Mouse (Mus musculus) G1E (cell line): ENCODE results near the gene Mgmt.

Experiments
- CTCF ChIP-seq: IDR thresholded peaks from 2 replicates; pipeline ENCODE4 v1.5.1; 2012; ENCODE audit warnings: low read depth, low read length, inconsistent platforms, mixed read lengths
- GATA1 ChIP-seq: IDR thresholded peaks from 2 replicates; pipeline ENCODE4 v1.6.1; 2012; ENCODE audit warnings: borderline replicate concordance, low read length, inconsistent platforms, mixed read lengths
- POLR2AphosphoS5 ChIP-seq: IDR thresholded peaks from 2 replicates; pipeline ENCODE4 v1.6.1; 2012; ENCODE audit warnings: low read depth, low read length, inconsistent platforms; ENCODE audit not compliant: insufficient replicate concordance
- TAL1 ChIP-seq: conservative IDR thresholded peaks from 2 replicates; pipeline ENCODE4 v1.6.1; 2012; ENCODE audit warnings: low read depth, low read length, inconsistent platforms, mixed read lengths

DNA sequence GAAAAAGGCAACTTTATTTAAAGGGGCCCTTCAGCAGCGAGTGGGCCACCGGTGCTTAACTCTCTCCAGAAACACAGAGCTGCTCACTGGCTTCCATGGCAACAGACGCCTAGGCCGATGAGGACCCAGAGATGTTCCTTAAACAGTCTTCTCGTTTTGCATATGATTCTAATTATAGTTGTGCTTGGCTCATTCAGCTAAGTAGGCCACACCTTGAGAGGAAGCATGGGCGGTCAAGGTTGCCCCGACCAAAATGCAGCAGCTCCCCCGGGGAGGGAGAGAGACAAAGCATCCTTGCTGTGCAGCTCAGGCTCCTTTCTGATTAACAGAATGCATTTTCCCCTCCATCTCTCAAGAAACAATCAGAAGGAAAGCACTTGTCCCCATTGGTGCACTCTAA, 22.4 kb upstream of the Mgmt start:
- no peak for TF ChIP-seq CTCF
- TF ChIP-seq GATA1 = no peak
- TF ChIP-seq TAL1 = no peak
- TF ChIP-seq POLR2AphosphoS5 = no peak
